Mouse (Mus musculus) frontal cortex, postnatal 25 days (tissue): ENCODE data around the gene Cpne9.
"Not testable (repeated sequence)": the region's sequence is repeated elsewhere in the genome, so short reads cannot be mapped to it uniquely, and the experiment has no call there.

Experiments used
- DNase-seq, 2 experiments: peaks; one replicate each; pipeline ENCODE4 v3.0.0; 2022; ENCODE audit warnings: low spot score in 2 of 2

The Cpne9 gene

GRCm38 (mm10) chr6:113289346-113289745 lies 7.2 kb downstream of the Cpne9 start:
- DNase-seq = no peak

- no peak for DNase-seq
Observed at GRCm38 (mm10) chr6:113290346-113290745, 8.2 kb downstream of the Cpne9 start.

GRCm38 (mm10) chr6:113292938-113293337 lies 10.8 kb downstream of the Cpne9 start:
- DNase-seq = no peak

GRCm38 (mm10) chr6:113296046-113296445 lies 13.9 kb downstream of the Cpne9 start:
- DNase-seq = no peak

- DNase-seq = no peak
Observed at GRCm38 (mm10) chr6:113296639-113297038, 14.5 kb downstream of the Cpne9 start.

GRCm38 (mm10) chr6:113301350-113301749 lies 19.2 kb downstream of the Cpne9 start:
- no peak for DNase-seq

GRCm38 (mm10) chr6:113302258-113302657 lies 20.2 kb downstream of the Cpne9 start:
- no peak for DNase-seq

GRCm38 (mm10) chr6:113306322-113306985 lies 24.3 kb downstream of the Cpne9 start:
- DNase-seq = peak; percentile 94 to 98

GRCm38 (mm10) chr6:113306986-113307349 lies 24.9 kb downstream of the Cpne9 start, which contains the start of gene Brpf1:
Brpf1 (plus strand) TSS chr6:113307137.
- no peak for DNase-seq

- no peak for DNase-seq
Observed at GRCm38 (mm10) chr6:113307481-113308121, 25.5 kb downstream of the Cpne9 start.

GRCm38 (mm10) chr6:113308141-113308540 lies 26.0 kb downstream of the Cpne9 start:
- DNase-seq = no peak

- no peak for DNase-seq
Observed at GRCm38 (mm10) chr6:113315972-113316371, 33.9 kb downstream of the Cpne9 start.

GRCm38 (mm10) chr6:113326533-113327315 lies 44.6 kb downstream of the Cpne9 start, which contains the start of gene Ogg1:
Ogg1 (plus strand) TSS chr6:113326972.
- peak; percentile 89 to 97 for DNase-seq

GRCm38 (mm10) chr6:113329396-113329795 lies 47.3 kb downstream of the Cpne9 start:
- DNase-seq = no peak

GRCm38 (mm10) chr6:113330547-113330946 lies 48.4 kb downstream of the Cpne9 start:
- no peak for DNase-seq

- DNase-seq = no peak
Observed at GRCm38 (mm10) chr6:113331721-113332120, 49.6 kb downstream of the Cpne9 start.

GRCm38 (mm10) chr6:113332734-113333133 lies 50.6 kb downstream of the Cpne9 start:
- DNase-seq = not testable (repeated sequence)

GRCm38 (mm10) chr6:113333137-113333950 lies 51.2 kb downstream of the Cpne9 start:
- peak in 1 of 2 experiments; percentile 56 for DNase-seq

GRCm38 (mm10) chr6:113334216-113334615 lies 52.1 kb downstream of the Cpne9 start:
- no peak for DNase-seq

GRCm38 (mm10) chr6:113336852-113337620 lies 54.9 kb downstream of the Cpne9 start:
- DNase-seq = no peak

- no peak for DNase-seq
Observed at GRCm38 (mm10) chr6:113341574-113341973, 59.5 kb downstream of the Cpne9 start.
